Mouse (Mus musculus) urinary bladder, adult 18-20 months (tissue): ENCODE results near the gene Cep57.
"Not testable (repeated sequence)": the region's sequence is repeated elsewhere in the genome, so short reads cannot be mapped to it uniquely, and the experiment has no call there.

ENCODE experiments used
- DNase-seq, 2 experiments: peaks; one replicate each; pipeline ENCODE4 v3.0.0; 2022; ENCODE audit warnings: low spot score in 2 of 2, mixed read lengths in 2 of 2

Cep57 gene

GRCm38 (mm10) chr9:13794302-13794701 is 32.6 kb downstream of the Cep57 start:
- DNase-seq, result no peak

- not testable (repeated sequence) for DNase-seq
Observed at GRCm38 (mm10) chr9:13790864-13791263, 36.0 kb downstream of the Cep57 start.

- no peak for DNase-seq
Observed at GRCm38 (mm10) chr9:13781985-13782384, 44.9 kb downstream of the Cep57 start.

- DNase-seq, result no peak
Observed at GRCm38 (mm10) chr9:13774732-13775131, 52.2 kb downstream of the Cep57 start.

- DNase-seq, result no peak
Observed at GRCm38 (mm10) chr9:13766570-13766969, 60.3 kb downstream of the Cep57 start.

- no peak for DNase-seq
Observed at GRCm38 (mm10) chr9:13765624-13766023, 61.3 kb downstream of the Cep57 start.

- no peak for DNase-seq
Observed at GRCm38 (mm10) chr9:13760430-13760829, 66.5 kb downstream of the Cep57 start.
